Mouse (Mus musculus) kidney, adult 2 months (tissue): ENCODE data around the gene Rnase11. TPM values are rescaled to one million over a fixed set of nuclear protein-coding genes. Genes with fewer than 3 reads are reported as not detected.
A peak's percentile ranks its signal among the peaks of the same experiment; 100 is the strongest.

Experiments used
- DNase-seq: peaks from one replicate; pipeline ENCODE4 v3.0.0; 2021
- H3K27ac ChIP-seq: fragments of 200-500 bp; 2 replicates; pipeline ENCODE4 v1.5.1; 2012; ENCODE audit warnings: low read depth, low read length, control low read depth, inconsistent platforms; ENCODE audit not compliant: insufficient read depth
- H3K27me3 ChIP-seq: fragments of 200-500 bp; replicated peaks from 2 replicates; pipeline ENCODE4 v1.6.1; 2012; ENCODE audit warnings: mild to moderate bottlenecking, moderate library complexity, low read length, inconsistent platforms; ENCODE audit not compliant: control insufficient read depth, insufficient read depth
- H3K36me3 ChIP-seq: fragments of 200-500 bp; 2 replicates; pipeline ENCODE4 v1.6.1; 2012; ENCODE audit warnings: mild to moderate bottlenecking, moderate library complexity, low read length, inconsistent platforms; ENCODE audit not compliant: control insufficient read depth, insufficient read depth
- H3K4me1 ChIP-seq: fragments of 200-500 bp; 2 replicates; pipeline ENCODE4 v1.6.1; 2011; ENCODE audit warnings: low read length; ENCODE audit not compliant: control insufficient read depth, insufficient read depth
- H3K4me3 ChIP-seq: fragments of 200-500 bp; 2 replicates; pipeline ENCODE4 v1.5.1; 2011; ENCODE audit warnings: mild to moderate bottlenecking, low read depth, low read length, control low read depth; ENCODE audit not compliant: insufficient read depth
- CTCF ChIP-seq: fragments of 200-500 bp; conservative IDR thresholded peaks from 2 replicates; pipeline ENCODE4 v1.5.1; 2011; ENCODE audit warnings: low read depth, mild to moderate bottlenecking, control low read depth, low read length, moderate library complexity, mixed read lengths; ENCODE audit not compliant: insufficient read depth, insufficient read length
- POLR2A ChIP-seq: fragments of 200-500 bp; IDR thresholded peaks from one replicate; pipeline ENCODE4 v1.6.1; 2011; ENCODE audit warnings: low read depth, low read length, control low read depth
- WGBS: fragments of 180-500 bp; shearing (Covaris S2); methylation state at CpG from one replicate; pipeline ENCODE4 v1.1.7; 2018; 5-methylcytosine and 5-hydroxymethylcytosine counted together
- polyA plus RNA-seq: library from polyadenylated mRNA; depleted of rRNA; stranded (reverse); fragments of >200 nt; gene quantifications from 2 replicates; pipeline ENCODE4 v1.2.3, GENCODE M21; 2012

Gene Rnase11
- polyA plus RNA-seq, 1 experiment, result not detected

GRCm38 (mm10) chr14:51047846-51048245 is 2.1 kb downstream of the Rnase11 start:
- no peak for TF ChIP-seq POLR2A
- Histone ChIP-seq H3K4me1 (no peaks in the 10 kb centered on the region), H3K36me3 (no peaks in the 10 kb centered on the region), H3K4me3 (no peak overlapping the region), H3K27me3 (no peaks in the 10 kb centered on the region), H3K27ac (no peak overlapping the region)
- no peak for DNase-seq
- 18% methylated on average over 5 of the region's 5 CpGs for WGBS

GRCm38 (mm10) chr14:51041769-51042168 is 8.2 kb downstream of the Rnase11 start, which contains the start of gene Rnase9:
Gene Rnase9, minus strand, starts transcription at chr14:51041869.
- H3K27me3 ChIP-seq, result no peaks in the 10 kb centered on the region
- no peaks in the 10 kb centered on the region for H3K36me3 ChIP-seq
- DNase-seq, result no peak
- no peak for TF ChIP-seq CTCF
- TF ChIP-seq POLR2A, result no peak
- 67% methylated on average over 6 of the region's 6 CpGs for WGBS
- H3K27ac ChIP-seq, result no peak within 1 kb of the TSS
- H3K4me3 ChIP-seq, result no peak within 1 kb of the TSS
- H3K4me1 ChIP-seq, result no peaks in the 10 kb centered on the region

- no peaks in the 10 kb centered on the region for H3K4me1 ChIP-seq
- 87% methylated on average over 4 of the region's 4 CpGs for WGBS
- H3K36me3 ChIP-seq, result no peaks in the 10 kb centered on the region
Measured at GRCm38 (mm10) chr14:51036214-51036613, 13.7 kb downstream of the Rnase11 start.

GRCm38 (mm10) chr14:51035206-51035605 is 14.8 kb downstream of the Rnase11 start:
- Histone ChIP-seq H3K4me3 (no peak overlapping the region), H3K27ac (no peak overlapping the region), H3K4me1 (no peaks in the 10 kb centered on the region), H3K36me3 (no peaks in the 10 kb centered on the region), H3K27me3 (no peaks in the 10 kb centered on the region)
- no peak for DNase-seq
- TF ChIP-seq POLR2A (no peak), CTCF (no peak)
- 67% methylated on average over 1 of the region's 1 CpGs for WGBS

More at GRCm38 (mm10) chr14:51036214-51036613, 13.7 kb downstream of the Rnase11 start:
- no peak for DNase-seq
- Histone ChIP-seq H3K27ac (no peak overlapping the region), H3K4me3 (no peak overlapping the region), H3K27me3 (no peaks in the 10 kb centered on the region)
- TF ChIP-seq CTCF (no peak), POLR2A (no peak)

GRCm38 (mm10) chr14:51027387-51028155 is 22.4 kb downstream of the Rnase11 start:
- TF ChIP-seq CTCF, result no peak
- TF ChIP-seq POLR2A, result no peak
- H3K4me3 ChIP-seq, result no peak overlapping the region
- H3K36me3 ChIP-seq, result no peaks in the 10 kb centered on the region
- DNase-seq, result no peak
- H3K27ac ChIP-seq, result no peak overlapping the region
- H3K27me3 ChIP-seq, result no peaks in the 10 kb centered on the region
- WGBS, result 65% methylated on average over 3 of the region's 3 CpGs
- no peaks in the 10 kb centered on the region for H3K4me1 ChIP-seq

- TF ChIP-seq CTCF (peak; percentile 54), POLR2A (no peak)
- H3K36me3 ChIP-seq, result no peaks in the 10 kb centered on the region
- H3K27ac ChIP-seq, result no peak overlapping the region
- no peak overlapping the region for H3K4me3 ChIP-seq
- DNase-seq, result peak; percentile 83
- no peaks in the 10 kb centered on the region for H3K27me3 ChIP-seq
- no peaks in the 10 kb centered on the region for H3K4me1 ChIP-seq
- 36% methylated on average over 5 of the region's 5 CpGs for WGBS
Measured at GRCm38 (mm10) chr14:51026391-51027133, 23.4 kb downstream of the Rnase11 start.

- Histone ChIP-seq H3K4me1 (no peaks in the 10 kb centered on the region), H3K36me3 (no peaks in the 10 kb centered on the region), H3K27ac (no peak overlapping the region), H3K27me3 (no peaks in the 10 kb centered on the region), H3K4me3 (no peak overlapping the region)
- WGBS, result 100% methylated on average over 1 of the region's 1 CpGs
- DNase-seq, result no peak
- no peak for TF ChIP-seq POLR2A
Measured at GRCm38 (mm10) chr14:51024820-51025219, 25.1 kb downstream of the Rnase11 start.
